Mouse (Mus musculus): ENCODE measurements around the gene Styx.

The Styx gene

DNA sequence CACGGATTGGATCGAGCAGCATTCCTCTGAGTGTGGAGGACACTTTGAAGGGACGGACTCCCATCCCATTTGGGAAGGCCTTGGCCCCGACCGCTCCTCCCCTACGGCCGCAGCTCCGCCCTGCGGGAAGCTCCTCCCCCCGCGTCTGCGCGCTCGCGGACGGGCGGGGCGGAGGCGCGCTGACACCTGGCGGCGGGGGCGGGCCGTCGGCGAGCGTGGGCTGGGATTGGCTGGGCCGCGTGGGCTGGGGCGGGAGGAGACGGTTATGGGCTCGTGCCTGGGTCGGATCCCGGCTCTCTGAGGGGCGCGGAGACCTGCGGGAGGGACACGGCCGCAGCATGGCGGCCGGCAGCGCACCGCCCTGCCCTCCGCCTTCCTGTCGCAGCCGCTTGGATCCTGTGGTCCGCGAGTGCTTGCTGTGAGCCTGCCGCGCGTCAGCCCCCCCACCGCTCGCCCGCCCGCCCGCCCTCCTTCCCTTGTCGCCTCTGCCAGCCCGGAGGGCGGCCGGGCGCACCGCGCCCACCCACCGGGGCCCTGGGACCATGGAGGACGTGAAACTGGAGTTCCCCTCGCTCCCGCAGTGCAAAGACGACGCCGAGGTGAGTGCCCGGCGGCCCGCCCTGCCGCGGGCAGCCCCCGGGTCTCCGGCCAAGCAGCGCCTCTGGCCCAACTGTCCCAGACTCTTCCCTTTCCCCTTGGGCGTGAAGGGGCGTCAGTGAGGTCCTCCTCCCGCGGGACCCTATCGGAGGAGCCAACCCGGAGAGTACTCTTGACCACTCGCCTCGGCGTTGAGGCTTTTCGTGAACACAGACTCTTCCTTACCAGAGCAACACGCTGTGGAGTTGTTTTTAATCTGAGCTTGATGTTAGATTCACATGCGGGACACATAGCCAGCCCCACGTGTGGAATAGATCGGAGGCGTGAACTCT lies at the start of gene Styx:
Gene Styx (plus strand): TSS at position 163 of the 929 bp plus-strand sequence.
- peak; percentile 97 for DNase-seq (ENCODE audit: low spot score)

DNA sequence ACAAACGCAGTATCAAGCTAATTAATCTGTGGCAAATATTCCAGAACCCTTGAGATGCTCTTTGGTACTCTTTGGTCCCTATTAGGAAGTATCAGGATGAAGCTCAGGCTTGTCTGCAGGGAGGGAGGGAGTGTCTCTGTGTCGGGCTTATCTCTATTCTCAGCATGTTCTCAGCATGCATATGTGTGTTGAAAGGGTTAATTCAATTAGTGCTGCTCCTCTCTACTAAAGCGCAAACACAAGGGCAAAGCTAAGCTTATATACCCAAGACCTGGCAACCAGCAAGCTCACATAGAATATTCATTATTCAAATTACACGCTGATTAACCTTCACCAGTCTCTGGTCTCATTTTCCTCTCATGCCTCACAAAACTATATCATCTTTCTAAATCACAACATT lies 47.0 kb upstream of the Styx start:
- no peak for DNase-seq (ENCODE audit: low spot score)

- DNase-seq (ENCODE audit: low spot score), result no peak
These were observed 46.5 kb upstream of the Styx start for GRCm38 (mm10) chr14:45304389-45304788.

- DNase-seq (ENCODE audit: low spot score), result no peak
These were observed 45.0 kb upstream of the Styx start for GRCm38 (mm10) chr14:45305852-45306251.

DNA sequence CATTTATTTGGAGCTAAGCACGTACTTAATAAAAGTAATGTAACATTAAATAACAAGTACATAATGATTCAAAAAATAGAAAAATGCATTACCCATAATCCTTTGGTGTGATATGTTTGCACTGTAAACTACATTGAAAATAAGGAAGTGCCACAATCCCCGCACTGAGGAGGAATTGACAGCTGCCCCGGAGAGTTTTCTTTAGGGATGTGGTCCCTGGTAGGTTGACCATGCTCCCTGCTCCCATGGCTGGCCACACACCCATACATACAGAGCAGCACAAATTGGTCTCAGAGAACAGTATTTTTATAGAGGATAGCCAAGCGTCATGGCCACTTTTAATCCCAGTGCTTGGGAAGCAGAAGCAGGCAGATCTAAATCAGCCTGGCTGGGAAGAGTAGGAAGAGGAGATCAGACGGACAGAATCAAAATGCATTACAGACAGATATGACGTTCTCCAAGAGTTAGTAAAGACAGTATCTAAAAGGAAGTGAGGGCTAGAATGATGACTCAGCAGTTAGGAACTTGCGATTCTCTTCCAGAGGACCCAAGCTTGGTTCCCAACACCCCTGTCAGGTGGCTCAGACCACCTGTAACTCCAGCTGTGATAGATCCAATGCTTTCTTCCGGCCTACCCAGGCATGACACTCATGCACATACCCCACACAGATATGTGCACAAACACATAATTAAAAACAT lies 43.1 kb upstream of the Styx start:
- no peak for DNase-seq (ENCODE audit: low spot score)

- peak; percentile 26 for DNase-seq (ENCODE audit: low spot score)
These were observed 41.2 kb upstream of the Styx start for GRCm38 (mm10) chr14:45309646-45310045.

GRCm38 (mm10) chr14:45310101-45310500 lies 40.8 kb upstream of the Styx start:
- DNase-seq (ENCODE audit: low spot score), result no peak

- DNase-seq (ENCODE audit: low spot score), result no peak
These were observed 34.0 kb upstream of the Styx start for GRCm38 (mm10) chr14:45316927-45317326.

GRCm38 (mm10) chr14:45317921-45318411 lies 32.9 kb upstream of the Styx start:
- peak; percentile 11 for DNase-seq (ENCODE audit: low spot score)

DNA sequence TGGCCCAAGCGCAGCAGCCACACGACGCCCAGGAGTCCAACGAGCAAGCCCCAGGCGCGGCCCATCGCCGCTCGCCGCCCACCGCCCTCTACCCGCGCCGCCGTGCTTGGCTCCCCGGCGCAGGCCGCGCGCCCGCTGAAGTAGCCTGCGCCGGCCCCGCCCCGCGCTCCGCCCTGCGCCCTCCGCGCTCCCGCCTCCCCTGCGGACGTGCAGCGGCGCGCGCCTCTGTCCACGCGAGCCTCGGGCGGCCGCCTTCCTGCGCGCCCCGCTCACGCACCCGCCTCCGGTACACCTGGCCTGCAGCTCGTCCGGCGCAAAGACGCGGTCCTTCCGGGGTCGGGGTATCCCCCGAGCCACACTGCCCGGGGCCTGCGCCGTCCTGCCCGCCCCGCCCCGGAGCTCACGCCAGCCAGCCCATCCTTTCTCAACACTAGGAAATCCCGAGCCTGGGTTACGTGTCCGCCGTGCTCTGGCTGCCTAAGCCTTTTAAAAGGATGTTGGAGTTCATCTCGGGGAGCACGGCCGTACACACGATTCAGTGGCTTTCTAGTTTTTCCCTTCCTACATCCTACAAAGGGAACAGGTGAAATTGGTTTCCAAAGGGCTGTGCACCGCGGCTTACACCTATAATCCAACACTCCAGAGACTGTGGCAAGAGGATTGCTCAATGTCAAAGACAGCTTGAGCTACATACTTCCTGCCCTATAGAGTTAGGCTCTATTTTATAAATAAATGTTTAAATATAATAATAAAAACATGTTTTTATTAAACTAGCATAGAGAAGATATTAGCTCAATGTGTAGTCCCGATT lies 32.3 kb upstream of the Styx start, which contains the start of gene Ero1l:
Gene Ero1l (minus strand): TSS at position 346 of the 811 bp plus-strand sequence.
- peak; percentile 84 for DNase-seq (ENCODE audit: low spot score)

DNA sequence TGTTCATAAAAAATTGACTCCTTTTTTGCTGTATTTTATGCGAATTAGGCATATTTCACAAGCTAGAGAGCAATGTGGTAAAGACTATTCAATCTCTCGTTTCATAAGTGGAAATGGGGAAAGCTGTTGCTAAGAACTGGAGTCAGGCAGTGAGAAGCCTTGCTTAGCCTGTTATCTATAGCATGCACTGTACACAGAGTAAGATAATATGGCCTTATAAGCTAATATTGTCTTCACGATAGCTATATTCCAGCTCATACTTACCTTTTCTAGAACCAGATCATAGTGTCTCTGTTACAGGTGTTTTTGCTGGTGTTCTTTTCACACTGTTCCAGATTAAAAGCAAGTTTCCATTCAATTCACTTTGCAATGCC lies 31.7 kb upstream of the Styx start:
- DNase-seq (ENCODE audit: low spot score), result no peak

GRCm38 (mm10) chr14:45320111-45320510 lies 30.8 kb upstream of the Styx start:
- no peak for DNase-seq (ENCODE audit: low spot score)

DNA sequence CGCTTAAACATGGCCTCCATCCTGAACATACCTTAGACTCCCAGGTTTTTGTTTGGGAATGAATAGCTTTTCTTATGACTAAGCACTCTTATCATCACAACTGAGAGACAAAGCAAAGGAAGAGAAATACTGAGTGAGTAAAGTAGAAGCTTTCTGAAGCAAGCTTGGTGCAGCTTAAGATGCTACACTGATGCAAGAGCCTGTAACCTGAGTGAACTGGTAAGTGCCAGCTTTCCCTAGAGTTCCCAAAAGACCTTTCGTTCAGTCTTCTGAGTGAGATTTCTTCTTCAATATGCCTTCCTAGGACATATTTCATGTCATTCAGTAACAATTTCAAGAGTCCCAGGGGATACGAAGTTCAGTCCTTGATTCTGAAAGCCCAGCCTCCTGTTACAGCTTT lies 29.8 kb upstream of the Styx start:
- no peak for DNase-seq (ENCODE audit: low spot score)

GRCm38 (mm10) chr14:45321622-45322021 lies 29.3 kb upstream of the Styx start:
- no peak for DNase-seq (ENCODE audit: low spot score)

- no peak for DNase-seq (ENCODE audit: low spot score)
These were observed 28.4 kb upstream of the Styx start for GRCm38 (mm10) chr14:45322450-45322849.

DNA sequence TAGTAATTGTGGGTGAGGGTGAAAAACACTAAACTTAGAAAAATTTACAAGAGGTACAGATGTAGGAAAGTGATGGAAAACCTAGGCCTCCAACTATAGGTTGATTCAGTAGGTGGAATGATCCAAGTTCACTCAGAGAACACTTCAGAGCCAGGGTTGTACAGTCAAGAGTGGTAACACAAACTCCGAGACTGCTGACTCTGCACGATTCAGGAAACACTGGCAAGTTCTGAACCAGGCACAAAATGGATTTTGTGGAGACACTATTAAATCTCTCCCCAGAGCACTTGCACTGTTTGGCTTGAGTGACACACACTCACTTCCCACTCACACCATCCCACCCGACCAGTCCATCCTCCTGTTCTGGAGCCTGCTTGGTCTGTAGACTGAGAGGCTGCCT lies 27.6 kb upstream of the Styx start:
- DNase-seq (ENCODE audit: low spot score), result no peak

- no peak for DNase-seq (ENCODE audit: low spot score)
These were observed 25.4 kb upstream of the Styx start for GRCm38 (mm10) chr14:45325471-45325870.

DNA sequence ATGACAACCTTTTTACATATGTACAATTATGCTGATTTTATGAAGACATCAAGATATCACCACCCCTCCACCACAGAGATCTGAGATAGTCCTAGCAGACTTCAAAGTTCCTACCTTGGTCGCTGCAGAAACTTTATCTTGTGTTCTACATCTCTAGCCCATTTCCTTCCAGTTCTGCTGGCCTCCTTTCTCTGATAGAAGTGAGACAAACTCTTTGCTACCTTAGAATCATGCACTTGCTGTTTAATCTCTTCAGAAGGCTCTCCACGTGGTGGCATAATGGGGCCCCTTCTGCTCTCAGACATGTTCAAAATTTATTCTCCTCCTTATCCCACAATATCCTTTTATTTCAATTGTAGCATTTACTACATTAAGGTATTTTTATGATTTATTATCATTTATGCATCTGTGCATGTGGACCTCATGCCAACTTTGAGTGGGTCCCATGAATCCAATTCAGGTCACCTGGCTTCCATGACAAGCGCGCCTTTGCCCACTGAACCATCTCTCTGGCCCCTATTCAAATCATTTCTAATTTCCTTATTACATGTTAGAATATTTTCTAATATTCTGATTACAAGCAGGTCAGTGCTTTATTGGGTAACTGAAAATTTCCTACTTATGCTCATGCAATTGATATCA lies 22.7 kb upstream of the Styx start:
- DNase-seq (ENCODE audit: low spot score), result no peak

GRCm38 (mm10) chr14:45329018-45329588 lies 21.8 kb upstream of the Styx start:
- no peak for DNase-seq (ENCODE audit: low spot score)

DNA sequence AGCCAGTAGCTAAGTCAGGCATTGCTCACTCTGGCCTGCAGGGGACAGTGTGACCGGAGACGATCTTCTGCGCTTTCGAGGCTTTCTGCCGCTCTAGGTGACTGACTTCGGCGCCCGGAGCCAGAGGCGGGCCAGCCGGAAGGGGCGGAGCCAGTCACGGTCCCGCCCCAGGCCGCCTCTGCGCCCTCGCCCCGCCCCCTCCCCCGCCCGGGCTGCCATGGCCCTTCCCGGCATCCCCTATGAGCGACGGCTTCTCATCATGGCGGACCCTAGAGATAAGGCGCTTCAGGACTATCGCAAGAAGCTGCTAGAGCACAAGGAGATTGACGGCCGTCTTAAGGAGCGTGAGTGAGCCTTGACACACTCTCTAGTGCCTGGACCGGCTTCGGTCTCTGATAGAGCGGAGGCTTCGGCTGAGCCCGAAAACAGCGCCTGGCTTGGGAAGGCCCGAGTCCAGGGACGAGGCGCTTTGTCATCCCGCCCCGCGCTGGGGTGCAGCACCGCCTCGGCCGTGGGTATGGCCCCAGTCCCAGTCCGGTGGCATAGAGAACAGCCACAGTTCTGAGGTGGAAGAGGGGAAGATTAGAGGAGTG lies 21.2 kb upstream of the Styx start, which contains the start of gene Psmc6:
Gene Psmc6 (plus strand): TSS at position 200 of the 593 bp plus-strand sequence.
- peak; percentile 91 for DNase-seq (ENCODE audit: low spot score)
